Mouse (Mus musculus): ENCODE results near the gene Ing5. TPM values are rescaled to one million over a fixed set of nuclear protein-coding genes. Genes with fewer than 3 reads are reported as not detected.
"Not testable (repeated sequence)": the region's sequence is repeated elsewhere in the genome, so short reads cannot be mapped to it uniquely, and the experiment has no call there.

Gene Ing5
- not detected in 2 replicates for polyA plus RNA-seq (2012; ENCODE audit: insufficient read depth, insufficient read length, low replicate concordance, missing spikeins)

DNA sequence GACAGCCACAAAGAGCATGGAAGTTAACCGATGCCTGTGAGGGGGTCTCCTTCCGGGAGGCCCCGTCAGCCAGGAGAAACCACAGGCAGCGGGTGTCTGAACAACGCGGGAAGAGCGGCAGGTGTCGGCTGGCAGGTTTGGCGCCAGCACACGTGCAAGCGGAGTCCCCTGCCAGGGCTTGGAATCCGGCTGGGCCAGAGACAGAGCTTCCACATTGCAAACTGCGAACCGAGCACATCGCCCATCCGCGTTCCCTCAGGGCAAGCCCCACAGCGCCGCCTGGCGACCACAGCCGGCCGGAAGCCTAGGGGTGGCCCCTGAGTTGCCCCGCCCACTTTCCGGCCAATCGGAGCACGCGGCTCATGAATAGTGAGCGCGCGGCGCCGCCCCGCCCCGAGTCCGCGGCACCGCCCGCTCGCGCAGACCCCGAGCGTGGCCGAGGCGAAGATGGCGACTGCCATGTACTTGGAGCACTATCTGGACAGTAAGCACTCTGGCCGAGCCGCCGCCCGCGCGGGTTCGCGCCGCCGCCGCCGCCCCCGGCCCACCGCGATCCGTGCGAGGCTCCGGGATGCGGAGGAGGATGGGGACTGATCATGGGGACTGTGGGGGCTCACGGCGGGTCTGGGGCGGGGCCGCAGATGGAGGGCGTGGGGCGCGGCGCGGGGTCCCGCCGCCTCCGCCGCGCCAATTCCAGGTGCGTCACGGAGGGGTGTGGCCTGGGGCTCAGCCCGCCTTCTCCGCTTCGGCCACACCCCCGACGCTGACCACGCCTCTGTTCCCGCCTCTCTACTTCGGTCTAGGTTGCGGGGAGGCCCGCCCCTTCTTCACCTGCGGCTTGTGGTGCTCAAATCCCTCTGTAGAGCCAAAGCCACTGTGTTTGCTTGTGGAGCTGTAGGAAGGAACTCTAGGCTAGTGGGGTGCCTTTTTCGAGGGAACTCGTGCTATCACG, at the start of gene Ing5:
Gene Ing5, plus strand, starts transcription at position 410 of the 952 bp plus-strand sequence.
- Histone ChIP-seq H3K27ac (ENCODE audit: insufficient read depth, low read depth, low read length) (peak within 1 kb of the TSS; percentile 78; the same call in 1 of the 2 replicates), H3K4me3 (ENCODE audit: insufficient read depth, low read depth, low read length) (peak within 1 kb of the TSS; percentile 93), H3K4me1 (ENCODE audit: control insufficient read depth, insufficient read depth, low read length) (peaks cover 11% of the 10 kb centered on the region)
- WGBS = under 1% methylated on average over 94 of the region's 94 CpGs
- peak; percentile 73 for TF ChIP-seq POLR2A (IDR thresholded peaks at IDR 0.05; ENCODE audit: insufficient read depth, low read depth, low read length)
- TF ChIP-seq CTCF (IDR thresholded peaks at IDR 0.05; ENCODE audit: insufficient read depth, low read depth, low read length) = peak; percentile 80

DNA sequence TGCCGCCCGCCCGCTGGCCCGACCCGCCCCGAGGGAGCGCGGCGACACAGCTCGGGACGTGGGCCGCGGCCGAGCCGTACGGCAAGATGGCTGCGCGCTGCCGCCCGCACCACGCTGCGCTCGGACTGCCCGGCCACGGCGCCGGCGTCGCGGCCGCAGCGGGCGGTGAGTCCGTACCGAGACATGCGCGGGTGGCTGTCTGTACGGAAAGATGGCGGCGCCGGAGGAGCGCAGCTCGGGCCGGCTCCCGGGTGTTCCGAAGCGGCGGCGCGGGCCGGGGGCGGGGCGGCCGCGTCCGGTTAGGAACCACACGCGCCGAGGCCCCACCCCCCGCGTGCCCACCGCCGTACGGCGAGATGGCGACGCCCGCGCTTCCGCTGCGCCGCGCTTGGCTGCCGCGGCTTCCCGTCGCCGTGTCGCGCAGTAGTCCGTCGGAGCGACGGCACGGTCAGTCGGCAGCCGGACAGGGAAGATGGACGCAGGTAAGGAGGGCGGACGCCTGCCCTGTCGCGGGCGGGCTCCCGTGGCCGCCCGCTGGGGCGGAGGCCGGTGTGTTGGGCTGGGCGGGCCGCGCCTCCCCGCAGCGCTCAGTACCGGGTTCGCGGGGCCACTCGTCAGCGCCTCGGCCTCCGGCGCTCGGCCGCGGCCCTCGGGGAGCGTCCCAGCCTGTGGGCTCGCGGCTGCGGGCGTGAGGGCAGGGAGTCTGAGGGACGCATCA, 49.0 kb upstream of the Ing5 start, which contains the start of gene Thap4:
Gene Thap4, minus strand, starts transcription at position 292 of the 718 bp plus-strand sequence.
- no peak within 1 kb of the TSS for H3K27ac ChIP-seq (ENCODE audit: insufficient read depth, low read depth, low read length)
- peak within 1 kb of the TSS; percentile 89 for H3K4me3 ChIP-seq (ENCODE audit: insufficient read depth, low read depth, low read length)
- no peak for TF ChIP-seq CTCF (IDR thresholded peaks at IDR 0.05; ENCODE audit: insufficient read depth, low read depth, low read length)
- TF ChIP-seq POLR2A (IDR thresholded peaks at IDR 0.05; ENCODE audit: insufficient read depth, low read depth, low read length) = peak; percentile 61
- under 1% methylated on average over 121 of the region's 121 CpGs for WGBS
- 0 out of 2 replicates have a peak, but pooled peaks cover 5% of the 10 kb centered on the region for H3K4me1 ChIP-seq (ENCODE audit: control insufficient read depth, insufficient read depth, low read length)

DNA sequence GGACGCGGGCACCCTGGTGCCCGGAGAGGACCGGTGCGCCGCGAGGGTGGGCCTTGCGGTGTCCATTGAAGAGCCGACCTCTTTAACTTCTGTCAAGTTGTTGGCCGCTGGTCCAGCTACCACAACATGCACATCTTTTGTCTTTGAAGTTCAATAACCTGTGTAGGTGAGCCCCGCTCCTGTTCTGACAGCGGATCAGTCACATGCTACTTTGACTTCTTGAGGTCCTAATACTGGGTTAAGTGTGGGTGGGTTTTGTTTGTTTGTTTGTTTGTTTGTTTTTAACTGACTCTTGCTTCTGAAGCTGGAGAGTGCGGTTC, 48.5 kb upstream of the Ing5 start:
- TF ChIP-seq POLR2A (IDR thresholded peaks at IDR 0.05; ENCODE audit: insufficient read depth, low read depth, low read length) (no peak), CTCF (IDR thresholded peaks at IDR 0.05; ENCODE audit: insufficient read depth, low read depth, low read length) (no peak)
- peak overlapping the region; percentile 89 for H3K4me3 ChIP-seq (ENCODE audit: insufficient read depth, low read depth, low read length)
- 0 out of 2 replicates have a peak, but pooled peaks cover 5% of the 10 kb centered on the region for H3K4me1 ChIP-seq (ENCODE audit: control insufficient read depth, insufficient read depth, low read length)
- WGBS = under 1% methylated on average over 13 of the region's 13 CpGs
- no peak overlapping the region for H3K27ac ChIP-seq (ENCODE audit: insufficient read depth, low read depth, low read length)

DNA sequence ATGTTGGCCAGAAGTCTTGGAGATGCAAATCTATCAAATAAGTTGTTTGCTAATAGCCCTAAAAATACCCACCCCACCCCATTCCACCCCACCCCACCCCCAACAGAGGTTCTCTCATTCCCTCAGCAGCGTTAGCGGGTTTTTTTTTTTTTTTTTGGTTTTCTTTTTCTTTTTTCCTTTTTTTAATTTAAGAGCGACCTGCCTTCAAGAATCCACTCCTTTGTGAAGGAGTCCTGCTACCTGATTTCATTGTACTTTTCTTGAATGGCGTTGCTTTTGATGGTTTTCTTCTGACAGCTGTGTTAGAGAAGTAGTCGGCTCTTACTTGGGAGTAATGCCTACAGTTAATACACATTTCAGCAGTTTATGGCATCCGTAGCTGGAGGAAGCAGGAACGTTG, 48.1 kb upstream of the Ing5 start:
- Histone ChIP-seq H3K27ac (ENCODE audit: insufficient read depth, low read depth, low read length) (no peak overlapping the region), H3K4me3 (ENCODE audit: insufficient read depth, low read depth, low read length) (no peak overlapping the region), H3K4me1 (ENCODE audit: control insufficient read depth, insufficient read depth, low read length) (0 out of 2 replicates have a peak, but pooled peaks cover 5% of the 10 kb centered on the region)
- TF ChIP-seq POLR2A (IDR thresholded peaks at IDR 0.05; ENCODE audit: insufficient read depth, low read depth, low read length) (no peak), CTCF (IDR thresholded peaks at IDR 0.05; ENCODE audit: insufficient read depth, low read depth, low read length) (no peak)
- WGBS = 19% methylated on average over 7 of the region's 7 CpGs

DNA sequence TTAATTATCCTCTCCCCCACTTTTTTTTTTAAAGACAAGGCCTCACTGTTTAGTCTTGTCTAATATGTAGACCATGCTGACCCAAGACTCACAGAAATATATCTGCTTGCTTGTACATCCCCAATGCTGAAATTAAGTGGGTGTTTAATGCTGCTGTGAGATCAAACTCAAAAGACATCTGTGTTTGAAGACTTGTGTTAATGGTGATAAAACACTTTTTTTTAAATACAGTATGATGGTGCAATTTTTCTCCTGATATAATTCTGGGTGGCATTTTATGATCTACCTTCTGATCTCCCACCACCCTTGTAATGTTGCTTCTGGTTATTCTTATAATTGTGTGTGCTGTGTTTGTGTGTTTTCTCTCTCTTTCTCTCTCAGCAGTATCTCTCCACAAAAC, 47.6 kb upstream of the Ing5 start:
- TF ChIP-seq CTCF (IDR thresholded peaks at IDR 0.05; ENCODE audit: insufficient read depth, low read depth, low read length) (no peak), POLR2A (IDR thresholded peaks at IDR 0.05; ENCODE audit: insufficient read depth, low read depth, low read length) (no peak)
- 0 out of 2 replicates have a peak, but pooled peaks cover 5% of the 10 kb centered on the region for H3K4me1 ChIP-seq (ENCODE audit: control insufficient read depth, insufficient read depth, low read length)
- no peak overlapping the region for H3K4me3 ChIP-seq (ENCODE audit: insufficient read depth, low read depth, low read length)
- no peak overlapping the region for H3K27ac ChIP-seq (ENCODE audit: insufficient read depth, low read depth, low read length)

DNA sequence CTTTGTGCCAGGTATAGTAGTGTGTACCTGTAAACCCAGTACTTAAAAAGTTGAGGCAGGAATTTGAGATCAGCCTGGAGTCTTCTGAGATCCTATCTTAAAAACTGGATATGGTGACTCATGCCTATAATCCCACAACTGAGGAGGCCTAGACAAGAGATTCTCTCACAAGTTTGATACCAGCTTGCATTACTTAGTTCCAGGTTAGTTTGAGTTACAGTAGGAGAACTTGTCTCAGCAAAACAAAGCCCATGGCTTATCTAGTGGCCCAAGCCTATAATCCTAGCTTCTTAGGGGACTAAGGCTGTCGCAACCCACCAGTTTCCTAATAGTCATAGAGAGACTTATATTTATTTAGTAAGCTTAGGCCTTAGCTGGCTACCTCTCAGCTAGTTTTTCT, 43.7 kb upstream of the Ing5 start:
- WGBS = 91% methylated on average over 1 of the region's 1 CpGs
- no peak overlapping the region for H3K27ac ChIP-seq (ENCODE audit: insufficient read depth, low read depth, low read length)
- TF ChIP-seq CTCF (IDR thresholded peaks at IDR 0.05; ENCODE audit: insufficient read depth, low read depth, low read length) (no peak), POLR2A (IDR thresholded peaks at IDR 0.05; ENCODE audit: insufficient read depth, low read depth, low read length) (no peak)
- H3K4me1 ChIP-seq (ENCODE audit: control insufficient read depth, insufficient read depth, low read length) = 0 out of 2 replicates have a peak, but pooled peaks cover 2% of the 10 kb centered on the region
- no peak overlapping the region for H3K4me3 ChIP-seq (ENCODE audit: insufficient read depth, low read depth, low read length)

DNA sequence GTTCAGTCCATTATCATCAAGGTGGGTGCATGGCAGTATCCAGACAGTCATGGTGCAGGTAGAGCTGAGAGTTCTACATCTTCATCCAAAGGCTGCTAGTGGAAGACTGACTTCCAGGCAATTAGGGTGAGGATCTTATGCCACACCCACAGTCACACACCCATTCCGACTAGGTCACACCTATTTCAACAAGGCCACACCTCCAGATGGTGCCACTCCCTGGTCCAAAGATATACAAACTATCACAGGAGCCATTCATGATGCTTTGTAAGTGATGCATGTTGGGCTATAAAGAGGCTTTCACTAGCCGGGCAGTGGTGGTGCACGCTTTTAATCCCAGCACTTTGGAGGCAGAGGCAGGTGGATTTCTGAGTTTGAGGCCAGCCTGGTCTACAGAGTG, 40.2 kb upstream of the Ing5 start:
- H3K4me1 ChIP-seq (ENCODE audit: control insufficient read depth, insufficient read depth, low read length); H3K4me3 ChIP-seq (ENCODE audit: insufficient read depth, low read depth, low read length); H3K27ac ChIP-seq (ENCODE audit: insufficient read depth, low read depth, low read length): not testable (repeated sequence)
- 93% methylated on average over 3 of the region's 3 CpGs for WGBS

DNA sequence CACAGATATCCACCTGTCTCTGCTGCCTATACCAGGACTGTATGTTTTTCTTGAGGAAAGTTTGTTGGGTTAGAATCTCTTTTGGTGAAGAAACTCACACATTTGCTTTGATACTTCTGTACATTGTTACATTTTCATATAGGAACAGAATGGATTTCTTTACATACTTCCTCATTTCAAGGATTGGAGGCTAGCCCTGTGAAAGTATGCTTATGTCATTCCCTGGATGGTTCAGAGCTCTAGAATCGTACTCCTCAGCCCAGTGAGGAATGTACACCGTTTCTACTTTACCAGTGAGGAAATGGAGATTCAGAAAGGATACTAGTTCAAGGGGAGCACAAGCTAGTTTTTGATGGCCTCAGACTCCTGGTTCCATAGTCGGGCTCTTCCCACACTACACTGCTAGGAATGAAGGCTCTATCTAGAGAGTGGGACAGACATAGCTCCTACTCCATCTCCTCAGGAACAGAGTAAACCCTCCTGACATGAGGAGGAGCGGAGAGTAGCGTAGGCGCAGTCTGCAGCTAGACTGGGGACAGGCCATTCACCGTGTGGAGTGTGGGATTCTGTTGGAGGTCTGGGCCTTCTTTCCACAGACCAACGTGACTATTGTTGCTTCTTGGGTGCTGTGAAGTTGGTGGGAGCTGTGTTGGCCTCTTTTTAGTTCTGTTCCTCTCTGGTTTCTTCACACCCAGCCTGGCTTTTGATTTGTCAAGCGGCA, 38.7 kb upstream of the Ing5 start:
- Histone ChIP-seq H3K4me1 (ENCODE audit: control insufficient read depth, insufficient read depth, low read length) (no peaks in the 10 kb centered on the region), H3K4me3 (ENCODE audit: insufficient read depth, low read depth, low read length) (no peak overlapping the region), H3K27ac (ENCODE audit: insufficient read depth, low read depth, low read length) (no peak overlapping the region)
- WGBS = 88% methylated on average over 9 of the region's 9 CpGs
- TF ChIP-seq CTCF (IDR thresholded peaks at IDR 0.05; ENCODE audit: insufficient read depth, low read depth, low read length) (no peak), POLR2A (IDR thresholded peaks at IDR 0.05; ENCODE audit: insufficient read depth, low read depth, low read length) (no peak)
